Mouse (Mus musculus): ENCODE measurements around the gene Ilf3.

DNA sequence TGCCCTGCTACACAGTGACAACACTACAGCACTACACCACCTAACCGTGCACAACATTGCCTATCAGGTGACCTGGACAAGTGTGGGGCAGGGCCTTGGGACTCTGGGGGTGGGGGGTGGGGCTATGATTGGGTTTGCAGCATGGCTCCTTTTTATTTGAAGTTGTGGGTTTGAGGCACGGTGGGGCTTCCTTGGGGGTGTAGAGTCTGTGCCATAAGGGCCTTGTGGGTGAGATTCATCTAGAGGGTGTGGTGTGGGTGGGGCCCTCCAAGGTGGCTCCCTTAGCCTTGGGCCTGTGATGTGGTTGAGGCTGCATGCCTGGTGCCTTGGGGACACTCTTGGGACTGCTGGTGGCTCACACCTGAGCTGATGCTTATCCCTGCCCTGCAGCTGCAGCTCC lies 52.0 kb downstream of the Ilf3 start:
- TF ChIP-seq GATA1 (IDR thresholded peaks at IDR 0.05; ENCODE audit: low read length) (no peak), TAL1 (IDR thresholded peaks at IDR 0.05; ENCODE audit: low read length) (no peak)
